ENCODE assay signal across 9 mouse cellular contexts in the genomic region with DNA sequence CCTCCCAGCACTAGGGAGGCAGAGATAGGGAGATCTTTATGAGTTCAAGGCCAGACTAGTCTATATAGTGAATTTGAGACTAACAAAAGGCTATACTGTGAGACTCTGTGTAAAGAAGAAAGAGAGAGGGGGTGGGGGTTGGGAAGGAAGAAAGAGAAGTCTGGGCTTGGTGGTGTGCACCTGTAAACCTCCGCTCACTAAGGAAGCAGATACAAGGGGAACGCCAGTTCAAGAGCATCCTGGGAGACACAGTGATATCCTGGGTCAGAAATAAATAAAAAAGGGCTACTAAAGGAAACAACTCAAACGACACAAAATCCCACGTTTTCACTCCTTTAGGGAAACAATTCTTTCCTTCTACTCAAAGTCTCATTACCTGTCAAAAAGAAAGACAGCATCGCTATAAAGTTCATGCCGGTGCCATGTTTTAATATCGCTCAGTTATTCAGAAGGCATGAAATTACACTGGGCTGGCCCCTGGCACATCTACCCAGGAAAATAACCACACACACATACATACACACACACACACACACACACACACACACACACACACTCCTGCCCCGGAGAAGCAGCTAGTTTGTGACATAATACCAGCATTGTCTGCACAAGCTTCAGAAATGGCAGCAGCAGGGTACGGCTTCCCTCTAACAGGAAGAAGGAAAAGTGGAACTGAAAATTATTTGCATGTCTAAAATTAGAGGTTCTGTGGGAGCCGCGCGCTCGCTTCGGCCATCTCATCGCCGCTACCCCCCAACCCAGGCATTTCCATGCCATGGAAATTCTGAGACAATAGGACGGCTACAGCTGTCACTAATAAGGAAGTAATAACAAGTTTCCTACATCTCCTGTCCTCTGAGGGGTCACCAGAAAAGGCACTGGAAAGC. TPM values are rescaled to one million over a fixed set of nuclear protein-coding genes. Genes with fewer than 3 reads are reported as not detected.
DNase-seq lines count a peak whose midpoint lies in the region; ATAC-seq and TF ChIP-seq lines count a peak whose summit lies in the region.
"Had no signal": no experiment of that assay in that cellular context is flagged by ENCODE, and none has a peak within 500 bp of the region (broad histone marks: within the 10 kb centered on the region; RNA-seq: fewer than 3 reads in every experiment).

No protein-coding gene starts in this region.

- no peaks in the 10 kb centered on the region for H3K9me3 ChIP-seq in forebrain, postnatal 0 days (ENCODE audit: low read length)
- no peaks in the 10 kb centered on the region for H3K9me3 ChIP-seq in forebrain, embryonic 14.5 days (replicated peaks; ENCODE audit: control insufficient read depth, low read length)
- H3K9me3 ChIP-seq in neural tube, embryonic 13.5 days = no peaks in the 10 kb centered on the region
- H3K9me3 ChIP-seq: midbrain, embryonic 12.5 days had no signal

- H3K27me3 ChIP-seq in forebrain, postnatal 0 days (ENCODE audit: insufficient read depth, low read length) = no peaks in the 10 kb centered on the region
- no peaks in the 10 kb centered on the region for H3K27me3 ChIP-seq in forebrain, embryonic 14.5 days (replicated peaks; ENCODE audit: control insufficient read depth, insufficient read depth, low read length)
- H3K27me3 ChIP-seq in neural tube, embryonic 13.5 days = no peaks in the 10 kb centered on the region
- no peaks in the 10 kb centered on the region for H3K27me3 ChIP-seq in thymus, adult 2 months (ENCODE audit: control insufficient read depth, insufficient read depth, low read length)
- H3K27me3 ChIP-seq: midbrain, embryonic 12.5 days had no signal

- no peak for DNase-seq in forebrain, postnatal 0 days
- DNase-seq in forebrain, embryonic 14.5 days (ENCODE audit: low spot score) = no peak
- peak; percentile 66 for DNase-seq in 416B (ENCODE audit: low read depth)
- DNase-seq in left cerebral cortex, postnatal 36 days (ENCODE audit: low spot score in 2 of 2) = peak; percentile 2 to 40
- no peak for DNase-seq in thymus, adult 2 months
- no peak for DNase-seq in thymus, postnatal 36 days

- 60% methylated on average over 17 of the region's 17 CpGs for WGBS in forebrain, postnatal 0 days
- 75% methylated on average over 17 of the region's 17 CpGs for WGBS in forebrain, embryonic 14.5 days
- WGBS in neural tube, embryonic 13.5 days = 65% methylated on average over 17 of the region's 17 CpGs
- 30% methylated on average over 17 of the region's 17 CpGs for WGBS in thymus, adult 2 months

- no peak for TF ChIP-seq CTCF in forebrain, postnatal 0 days (IDR thresholded peaks at IDR 0.05; ENCODE audit: low read depth)
- TF ChIP-seq CTCF in thymus, adult 2 months (IDR thresholded peaks at IDR 0.05; ENCODE audit: borderline replicate concordance, control insufficient read depth, extremely low read depth, insufficient read depth, low read length, poor library complexity) = no peak

- no peaks in the 10 kb centered on the region for H3K36me3 ChIP-seq in forebrain, postnatal 0 days (ENCODE audit: insufficient read depth)
- H3K36me3 ChIP-seq in forebrain, embryonic 14.5 days (ENCODE audit: control insufficient read depth, insufficient read depth, low read length) = no peaks in the 10 kb centered on the region
- no peaks in the 10 kb centered on the region for H3K36me3 ChIP-seq in neural tube, embryonic 13.5 days
- H3K36me3 ChIP-seq in thymus, adult 2 months (ENCODE audit: control insufficient read depth, insufficient read depth, low read length) = no peaks in the 10 kb centered on the region
- H3K36me3 ChIP-seq: midbrain, embryonic 12.5 days had no signal

- no peak for TF ChIP-seq POLR2A in thymus, adult 2 months (IDR thresholded peaks at IDR 0.05; ENCODE audit: control insufficient read depth, extremely low read depth, insufficient read depth, low read length, poor library complexity)

- no peak overlapping the region for H3K27ac ChIP-seq in forebrain, postnatal 0 days (ENCODE audit: low read depth, low read length)
- no peak overlapping the region for H3K27ac ChIP-seq in forebrain, embryonic 14.5 days (ENCODE audit: low read depth, low read length)
- H3K27ac ChIP-seq in neural tube, embryonic 13.5 days (replicated peaks) = no peak overlapping the region
- no peak overlapping the region for H3K27ac ChIP-seq in thymus, adult 2 months (ENCODE audit: control insufficient read depth, insufficient read depth, low read length)
- H3K27ac ChIP-seq: midbrain, embryonic 12.5 days had no signal

- peak overlapping the region; percentile 35; the same call in 1 of the 2 replicates for H3K4me2 ChIP-seq in forebrain, postnatal 0 days (ENCODE audit: low read depth)
- H3K4me2 ChIP-seq in forebrain, embryonic 14.5 days (ENCODE audit: low read length) = no peak overlapping the region
- peak overlapping the region; percentile 30 for H3K4me2 ChIP-seq in neural tube, embryonic 13.5 days
- H3K4me2 ChIP-seq: midbrain, embryonic 12.5 days had no signal

- intact Hi-C loops in left cerebral cortex, postnatal 36 days (cut with DNase I) = no loop called here

- peaks cover 4% of the 10 kb centered on the region; the same call in 1 of the 2 replicates for H3K4me1 ChIP-seq in forebrain, postnatal 0 days (ENCODE audit: insufficient read depth)
- no peaks in the 10 kb centered on the region; the same call in 1 of the 2 replicates for H3K4me1 ChIP-seq in forebrain, embryonic 14.5 days (ENCODE audit: control insufficient read depth, insufficient read depth, low read length)
- H3K4me1 ChIP-seq in neural tube, embryonic 13.5 days (replicated peaks) = peaks cover 16% of the 10 kb centered on the region
- H3K4me1 ChIP-seq in thymus, adult 2 months (replicated peaks; ENCODE audit: control insufficient read depth, insufficient read depth, low read length) = peaks cover 21% of the 10 kb centered on the region

- ATAC-seq in forebrain, postnatal 0 days = peak; percentile 35; the same call in 1 of the 2 replicates
- ATAC-seq in forebrain, embryonic 14.5 days = no peak
- ATAC-seq in granulocyte monocyte progenitor cell, adult 5-6 weeks (replicated peaks; ENCODE audit: poor library complexity, severe bottlenecking) = peak; percentile 60
- no peak for ATAC-seq in neural tube, embryonic 13.5 days (ENCODE audit: low read depth)

- no peak overlapping the region; the same call in 1 of the 2 replicates for H3K4me3 ChIP-seq in forebrain, postnatal 0 days (ENCODE audit: low read depth, low read length)
- H3K4me3 ChIP-seq in forebrain, embryonic 14.5 days (ENCODE audit: low read depth, low read length) = no peak overlapping the region
- no peak overlapping the region for H3K4me3 ChIP-seq in neural tube, embryonic 13.5 days
- no peak overlapping the region for H3K4me3 ChIP-seq in thymus, adult 2 months (ENCODE audit: control insufficient read depth, insufficient read depth, low read length)
- H3K4me3 ChIP-seq: midbrain, embryonic 12.5 days had no signal

- 0 out of 2 replicates have a peak overlapping the region, but pooled peaks have one; percentile 6 for H3K9ac ChIP-seq in forebrain, postnatal 0 days
- H3K9ac ChIP-seq in forebrain, embryonic 14.5 days (ENCODE audit: low read length) = no peak overlapping the region
- no peak overlapping the region for H3K9ac ChIP-seq in neural tube, embryonic 13.5 days
- H3K9ac ChIP-seq: midbrain, embryonic 12.5 days had no signal

RNA-seq across cellular contexts. Expression of a gene that starts 6.6 kb away (rescaled TPM):
- total RNA-seq in forebrain, postnatal 0 days (2014; rRNA removed) = 29.9 and 34.0 TPM in 2 replicates
- polyA plus RNA-seq in forebrain, postnatal 0 days (2015; fragmentation: Nextera tagmentation; extraction: Ambion mirVana) = 2.5 and 3.9 TPM in 2 replicates
- polyA plus RNA-seq in forebrain, embryonic 14.5 days (2014; fragmentation: Nextera tagmentation; extraction: Ambion mirVana) = 3.5 and 4.1 TPM in 2 replicates
- total RNA-seq in granulocyte monocyte progenitor cell, adult 5-6 weeks (2014; fragmentation: Nextera tagmentation) = 14.5 and 15.0 TPM in 2 replicates
- total RNA-seq in granulocyte monocyte progenitor cell, adult 5-6 weeks (2017) = 13.3 and 15.9 TPM in 2 replicates
- 100 to 1,000 TPM; 112 to 118 TPM for total RNA-seq in left cerebral cortex, postnatal 36 days (2021)
- 4.2 and 4.4 TPM in 2 replicates for polyA plus RNA-seq in neural tube, embryonic 13.5 days (2015; fragmentation: Nextera tagmentation; extraction: Ambion mirVana)
- 5.0 and 6.5 TPM in 2 replicates for polyA plus RNA-seq in thymus, adult 2 months (2012; rRNA removed)

Comparison
In these comparisons a context has a peak if more than half of its experiments do, and no peak if none do; other contexts are left out.
1. ATAC-seq: peak in forebrain, postnatal 0 days (single experiment) and granulocyte monocyte progenitor cell, adult 5-6 weeks (single experiment); none in forebrain, embryonic 14.5 days (single experiment) and neural tube, embryonic 13.5 days (single experiment).
2. DNase-seq: peak in 416B (single experiment) and left cerebral cortex, postnatal 36 days (2 of 2); none in forebrain, postnatal 0 days (single experiment), forebrain, embryonic 14.5 days (single experiment), thymus, adult 2 months (single experiment) and thymus, postnatal 36 days (0 of 2).